Mouse (Mus musculus): Measurements from ENCODE around the gene Gpalpp1.

Gpalpp1 gene

GRCm38 (mm10) chr14:76099543-76099942 lies 11.0 kb downstream of the Gpalpp1 start:
- no peak for DNase-seq (ENCODE audit: low spot score)

GRCm38 (mm10) chr14:76097815-76098214 lies 12.7 kb downstream of the Gpalpp1 start:
- no peak for DNase-seq (ENCODE audit: low spot score)

- DNase-seq (ENCODE audit: low spot score), result no peak
Observed at GRCm38 (mm10) chr14:76097244-76097643, 13.3 kb downstream of the Gpalpp1 start.

- no peak for DNase-seq (ENCODE audit: low spot score)
Observed at GRCm38 (mm10) chr14:76084188-76084587, 26.4 kb downstream of the Gpalpp1 start.

GRCm38 (mm10) chr14:76082086-76082636 lies 28.4 kb downstream of the Gpalpp1 start:
- no peak for DNase-seq (ENCODE audit: low spot score)

- no peak for DNase-seq (ENCODE audit: low spot score)
Observed at GRCm38 (mm10) chr14:76081451-76081850, 29.1 kb downstream of the Gpalpp1 start.

GRCm38 (mm10) chr14:76077088-76077491 lies 33.5 kb downstream of the Gpalpp1 start:
- peak; percentile 67 for DNase-seq (ENCODE audit: low spot score)

GRCm38 (mm10) chr14:76076602-76077001 lies 34.0 kb downstream of the Gpalpp1 start:
- DNase-seq (ENCODE audit: low spot score), result peak; percentile 35

GRCm38 (mm10) chr14:76075721-76076120 lies 34.8 kb downstream of the Gpalpp1 start:
- no peak for DNase-seq (ENCODE audit: low spot score)

GRCm38 (mm10) chr14:76074206-76074605 lies 36.4 kb downstream of the Gpalpp1 start:
- DNase-seq (ENCODE audit: low spot score), result no peak

GRCm38 (mm10) chr14:76072626-76073025 lies 37.9 kb downstream of the Gpalpp1 start:
- no peak for DNase-seq (ENCODE audit: low spot score)

GRCm38 (mm10) chr14:76069296-76069695 lies 41.3 kb downstream of the Gpalpp1 start:
- no peak for DNase-seq (ENCODE audit: low spot score)

- DNase-seq (ENCODE audit: low spot score), result no peak
Observed at GRCm38 (mm10) chr14:76068296-76068695, 42.3 kb downstream of the Gpalpp1 start.

GRCm38 (mm10) chr14:76067237-76067636 lies 43.3 kb downstream of the Gpalpp1 start:
- DNase-seq (ENCODE audit: low spot score), result no peak

- DNase-seq (ENCODE audit: low spot score), result no peak
Observed at GRCm38 (mm10) chr14:76059441-76059840, 51.1 kb downstream of the Gpalpp1 start.

- no peak for DNase-seq (ENCODE audit: low spot score)
Observed at GRCm38 (mm10) chr14:76053726-76054125, 56.8 kb downstream of the Gpalpp1 start.

- DNase-seq (ENCODE audit: low spot score), result no peak
Observed at GRCm38 (mm10) chr14:76051966-76052365, 58.6 kb downstream of the Gpalpp1 start.

GRCm38 (mm10) chr14:76045767-76046166 lies 64.8 kb downstream of the Gpalpp1 start:
- DNase-seq (ENCODE audit: low spot score), result no peak

GRCm38 (mm10) chr14:76044164-76044557 lies 66.4 kb downstream of the Gpalpp1 start:
- no peak for DNase-seq (ENCODE audit: low spot score)

- peak; percentile 49 for DNase-seq (ENCODE audit: low spot score)
Observed at GRCm38 (mm10) chr14:76043251-76044163, 67.1 kb downstream of the Gpalpp1 start.
